Mouse (Mus musculus) stomach, embryonic 14.5 days (tissue): ENCODE data around the gene Gadl1. TPM values are rescaled to one million over a fixed set of nuclear protein-coding genes. Genes with fewer than 3 reads are reported as not detected.

Experiments
- ATAC-seq: fragments of 200-750 bp; cut with Nextera tagmentation; 2 replicates; pipeline ENCODE4 v1.8.0; 2017; ENCODE audit warnings: low read depth, moderate TSS enrichment; ENCODE audit not compliant: insufficient number of reproducible peaks, insufficient read depth, low FRiP score
- H3K27ac ChIP-seq: fragments of 300-500 bp; sonication (generic); 2 replicates; pipeline ENCODE4 v1.5.1; 2014; ENCODE audit warnings: mild to moderate bottlenecking, low read length, moderate library complexity, mixed read lengths
- H3K27me3 ChIP-seq: fragments of 300-500 bp; sonication (generic); 2 replicates; pipeline ENCODE4 v1.6.1; 2014; ENCODE audit warnings: low read length, control low read depth, mixed read lengths; ENCODE audit not compliant: control insufficient read depth, insufficient read depth
- H3K36me3 ChIP-seq: fragments of 300-500 bp; sonication (generic); 2 replicates; pipeline ENCODE4 v1.6.1; 2014; ENCODE audit warnings: mild to moderate bottlenecking, control low read depth, low read length, moderate library complexity, mixed read lengths; ENCODE audit not compliant: control insufficient read depth, insufficient read depth
- H3K4me1 ChIP-seq: fragments of 300-500 bp; sonication (generic); 2 replicates; pipeline ENCODE4 v1.6.1; 2014; ENCODE audit warnings: low read length, control low read depth, mixed read lengths; ENCODE audit not compliant: control insufficient read depth, insufficient read depth
- H3K4me2 ChIP-seq: fragments of 300-500 bp; sonication (generic); replicated peaks from 2 replicates; pipeline ENCODE4 v1.6.1; 2014; ENCODE audit warnings: low read depth, low read length, control low read depth
- H3K4me3 ChIP-seq: fragments of 300-500 bp; sonication (generic); 2 replicates; pipeline ENCODE4 v1.5.1; 2014; ENCODE audit warnings: low read depth, low read length, control low read depth
- H3K9ac ChIP-seq: fragments of 300-500 bp; sonication (generic); replicated peaks from 2 replicates; pipeline ENCODE4 v1.6.1; 2014; ENCODE audit warnings: low read depth, mild to moderate bottlenecking, control low read depth, low read length, moderate library complexity, mixed read lengths
- H3K9me3 ChIP-seq: fragments of 300-500 bp; sonication (generic); 2 replicates; pipeline ENCODE4 v1.6.1; 2016; ENCODE audit warnings: low read depth, low read length, control low read depth; ENCODE audit not compliant: control insufficient read depth
- WGBS: fragments of 180-500 bp; shearing (Covaris S2); extraction: QIAGEN DNeasy Blood & Tissue Kit; methylation state at CpG from one replicate; pipeline ENCODE4 v1.1.7; 2014; 5-methylcytosine and 5-hydroxymethylcytosine counted together
- polyA plus RNA-seq: library from polyadenylated mRNA; unstranded; fragments of >200 nt; fragmentation: Nextera tagmentation; extraction: Ambion mirVana; gene quantifications from 2 replicates; pipeline ENCODE4 v1.2.1, GENCODE M21; 2014

The Gadl1 gene
- polyA plus RNA-seq, 1 experiment from 2014 or later: 0.25 TPM

GRCm38 (mm10) chr9:116076163-116076562 lies 166.9 kb downstream of the Gadl1 start:
- Histone ChIP-seq H3K27me3 (no peaks in the 10 kb centered on the region), H3K4me1 (no peaks in the 10 kb centered on the region), H3K4me3 (no peak overlapping the region), H3K9me3 (no peaks in the 10 kb centered on the region), H3K27ac (no peak overlapping the region), H3K4me2 (no peak overlapping the region), H3K9ac (no peak overlapping the region), H3K36me3 (no peaks in the 10 kb centered on the region)
- no peak for ATAC-seq
- WGBS: 61% methylated on average over 4 of the region's 4 CpGs

DNA sequence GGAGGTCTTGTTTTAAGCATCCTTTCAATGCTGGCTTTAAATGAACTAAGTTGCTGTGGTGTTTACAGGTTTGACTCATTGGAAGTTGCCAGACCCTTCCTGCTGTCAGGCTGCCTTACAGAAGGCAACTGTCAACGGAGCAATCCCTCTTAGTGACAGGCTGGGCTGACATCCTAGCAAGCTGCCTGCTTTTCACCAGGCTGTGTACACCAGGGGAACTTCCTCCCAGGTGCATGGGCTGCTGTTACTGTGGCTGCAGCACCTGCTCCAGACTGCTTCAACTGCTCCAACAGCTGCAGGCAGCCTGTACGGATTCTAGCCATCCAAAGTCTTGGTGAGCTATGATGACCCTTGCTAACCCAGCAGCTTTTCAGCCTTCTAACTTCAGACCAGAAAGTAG lies 167.7 kb downstream of the Gadl1 start:
- no peaks in the 10 kb centered on the region for H3K9me3 ChIP-seq
- H3K4me3 ChIP-seq: no peak overlapping the region
- no peaks in the 10 kb centered on the region for H3K4me1 ChIP-seq
- no peak overlapping the region for H3K4me2 ChIP-seq
- no peak overlapping the region for H3K27ac ChIP-seq
- no peak overlapping the region for H3K9ac ChIP-seq
- no peaks in the 10 kb centered on the region for H3K36me3 ChIP-seq
- 46% methylated on average over 2 of the region's 2 CpGs for WGBS
- no peak for ATAC-seq
- H3K27me3 ChIP-seq: no peaks in the 10 kb centered on the region

DNA sequence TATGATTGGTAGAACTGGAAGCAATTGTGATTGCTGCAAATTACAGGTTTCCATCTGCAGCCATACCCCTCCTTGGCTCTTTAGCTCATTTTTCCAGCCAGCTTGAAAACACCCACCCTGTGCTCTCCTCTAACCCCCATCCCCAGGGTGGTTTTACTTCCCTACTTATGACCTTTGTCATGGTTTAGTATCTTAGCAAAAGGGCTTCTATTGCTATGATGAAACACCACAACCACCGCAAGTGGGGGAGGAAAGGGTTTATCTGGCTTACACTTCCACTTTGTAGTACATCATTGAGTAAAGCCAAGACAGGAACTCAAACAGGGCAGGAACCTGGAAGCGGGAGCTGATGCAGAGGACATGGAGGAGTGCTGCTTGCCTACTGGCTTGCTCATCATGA lies 168.2 kb downstream of the Gadl1 start:
- WGBS: 89% methylated on average over 2 of the region's 2 CpGs
- Histone ChIP-seq H3K4me1 (no peaks in the 10 kb centered on the region), H3K4me3 (no peak overlapping the region), H3K9ac (no peak overlapping the region), H3K9me3 (no peaks in the 10 kb centered on the region), H3K4me2 (no peak overlapping the region), H3K27ac (no peak overlapping the region), H3K27me3 (no peaks in the 10 kb centered on the region), H3K36me3 (no peaks in the 10 kb centered on the region)
- ATAC-seq: no peak

GRCm38 (mm10) chr9:116081781-116082180 lies 172.5 kb downstream of the Gadl1 start:
- H3K4me1 ChIP-seq: no peaks in the 10 kb centered on the region
- no peak for ATAC-seq
- H3K4me3 ChIP-seq: no peak overlapping the region
- no peaks in the 10 kb centered on the region for H3K9me3 ChIP-seq
- no peak overlapping the region for H3K9ac ChIP-seq
- no peaks in the 10 kb centered on the region for H3K36me3 ChIP-seq
- no peak overlapping the region for H3K27ac ChIP-seq
- WGBS: 81% methylated on average over 4 of the region's 4 CpGs
- H3K27me3 ChIP-seq: no peaks in the 10 kb centered on the region
- no peak overlapping the region for H3K4me2 ChIP-seq

DNA sequence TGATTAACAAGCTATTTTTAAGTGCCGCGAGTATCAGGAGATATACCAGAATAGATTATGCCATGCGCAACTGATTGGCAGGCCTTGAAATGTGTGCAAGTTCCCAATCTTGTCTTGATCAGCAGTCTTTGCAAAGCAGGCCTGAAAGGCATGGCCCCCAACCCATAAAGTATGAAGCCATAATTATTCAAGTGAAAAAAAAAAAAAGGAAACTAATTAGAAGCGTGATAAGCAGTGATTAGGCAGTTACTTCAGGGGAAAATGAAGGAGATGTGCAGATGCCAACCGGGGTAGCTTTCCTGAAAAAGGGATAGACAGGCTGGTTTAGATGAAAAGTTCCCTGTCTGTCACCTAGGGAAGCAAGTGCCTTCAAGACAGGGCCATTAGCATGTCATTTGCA lies 174.0 kb downstream of the Gadl1 start:
- Histone ChIP-seq H3K9me3 (no peaks in the 10 kb centered on the region), H3K4me2 (no peak overlapping the region), H3K4me3 (no peak overlapping the region), H3K27me3 (no peaks in the 10 kb centered on the region), H3K36me3 (0 out of 2 replicates have a peak, but pooled peaks cover under 1% of the 10 kb centered on the region), H3K4me1 (no peaks in the 10 kb centered on the region), H3K27ac (no peak overlapping the region), H3K9ac (no peak overlapping the region)
- no peak for ATAC-seq
- 89% methylated on average over 5 of the region's 5 CpGs for WGBS

DNA sequence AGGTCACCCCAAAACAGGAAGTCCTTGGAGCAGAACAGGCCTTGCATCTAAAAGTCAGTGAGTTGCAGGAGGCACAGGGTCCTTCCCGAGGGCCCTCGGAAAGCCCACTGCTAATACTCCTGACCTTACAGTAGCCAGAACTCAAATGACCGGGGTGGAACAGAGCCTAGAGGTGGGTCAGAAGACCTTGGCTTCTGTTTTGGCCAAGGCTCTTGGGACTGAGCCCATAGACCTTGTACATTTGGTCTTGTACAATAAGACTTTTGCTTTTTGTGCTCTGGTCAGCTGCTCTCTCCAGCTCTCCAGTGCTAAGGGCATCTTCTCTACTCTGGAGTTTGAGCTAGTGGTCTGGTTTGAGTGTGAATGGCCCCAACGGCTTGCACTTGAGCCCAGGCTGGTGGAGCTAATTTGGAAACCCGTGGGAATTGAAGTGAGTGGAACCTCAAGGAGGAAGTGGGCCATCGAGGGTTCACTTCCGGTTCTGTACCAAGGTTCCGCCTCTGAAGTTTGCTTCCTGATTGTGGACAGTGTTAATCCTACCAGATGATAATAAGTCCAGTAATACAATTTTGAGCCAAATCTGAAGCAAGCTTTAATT lies 174.6 kb downstream of the Gadl1 start:
- Histone ChIP-seq H3K27ac (no peak overlapping the region), H3K27me3 (no peaks in the 10 kb centered on the region), H3K36me3 (peaks cover 6% of the 10 kb centered on the region; the same call in 1 of the 2 replicates), H3K9me3 (no peaks in the 10 kb centered on the region), H3K4me2 (no peak overlapping the region), H3K9ac (no peak overlapping the region), H3K4me1 (no peaks in the 10 kb centered on the region), H3K4me3 (no peak overlapping the region)
- no peak for ATAC-seq
- 84% methylated on average over 8 of the region's 8 CpGs for WGBS

DNA sequence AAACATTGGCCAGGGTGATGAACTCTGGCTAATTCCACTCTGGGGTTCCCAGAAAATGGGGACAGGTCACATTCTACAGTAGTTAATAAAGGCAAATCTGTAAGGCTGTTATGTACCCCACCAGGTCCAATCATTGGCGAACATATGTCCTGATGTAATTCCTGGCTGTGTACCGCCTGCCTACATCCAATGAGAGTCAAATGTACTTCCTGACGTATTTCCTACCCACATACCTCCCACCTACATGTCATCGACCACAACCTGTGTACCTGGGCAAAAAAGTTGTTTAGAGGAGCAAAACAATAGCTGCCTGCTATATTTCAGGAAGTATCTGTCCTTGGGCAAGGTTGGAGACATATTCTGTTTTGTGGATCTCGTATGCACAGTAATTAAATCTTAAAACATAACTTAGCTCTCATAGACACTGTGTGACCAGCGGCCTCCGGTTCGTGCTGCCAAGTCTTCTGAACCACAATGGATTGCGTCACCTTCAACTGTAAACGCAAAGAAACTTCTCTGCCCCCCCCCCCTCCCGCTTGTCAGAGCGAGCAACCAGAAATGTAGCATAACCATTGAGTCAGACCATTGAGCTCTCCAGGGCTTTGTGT lies 175.2 kb downstream of the Gadl1 start:
- Histone ChIP-seq H3K27me3 (no peaks in the 10 kb centered on the region), H3K4me3 (no peak overlapping the region), H3K4me1 (no peaks in the 10 kb centered on the region), H3K36me3 (peaks cover 7% of the 10 kb centered on the region; the same call in 1 of the 2 replicates), H3K9ac (no peak overlapping the region), H3K4me2 (no peak overlapping the region), H3K27ac (no peak overlapping the region), H3K9me3 (no peaks in the 10 kb centered on the region)
- WGBS: 83% methylated on average over 12 of the region's 12 CpGs
- ATAC-seq: no peak

GRCm38 (mm10) chr9:116085999-116086398 lies 176.7 kb downstream of the Gadl1 start:
- Histone ChIP-seq H3K27ac (no peak overlapping the region), H3K4me1 (no peaks in the 10 kb centered on the region), H3K4me3 (no peak overlapping the region), H3K9ac (no peak overlapping the region), H3K27me3 (no peaks in the 10 kb centered on the region), H3K4me2 (no peak overlapping the region), H3K9me3 (no peaks in the 10 kb centered on the region), H3K36me3 (peaks cover 15% of the 10 kb centered on the region; the same call in 1 of the 2 replicates)
- no peak for ATAC-seq
- 84% methylated on average over 6 of the region's 6 CpGs for WGBS

DNA sequence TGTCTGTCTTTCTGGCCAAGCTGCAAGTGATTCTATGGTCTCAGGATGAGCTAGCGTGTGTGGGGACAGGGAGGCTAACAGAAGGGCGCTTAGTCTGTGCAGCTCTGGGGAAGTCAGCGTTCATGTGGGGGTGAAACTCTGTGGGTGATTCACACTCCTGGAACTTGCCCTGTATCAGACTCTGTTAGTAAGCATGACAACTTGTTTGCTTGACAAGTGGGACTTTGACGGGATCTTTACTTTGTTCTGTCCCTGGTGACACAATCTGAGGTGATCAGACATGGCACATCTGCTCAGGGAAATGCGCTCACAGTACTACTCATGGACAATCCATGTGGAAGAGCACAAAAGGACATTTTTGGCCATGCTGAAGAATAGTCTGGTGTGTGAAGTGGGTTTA lies 178.0 kb downstream of the Gadl1 start:
- Histone ChIP-seq H3K4me1 (no peaks in the 10 kb centered on the region; the same call in 1 of the 2 replicates), H3K4me3 (no peak overlapping the region), H3K27me3 (no peaks in the 10 kb centered on the region), H3K9ac (no peak overlapping the region), H3K27ac (no peak overlapping the region), H3K4me2 (no peak overlapping the region), H3K9me3 (no peaks in the 10 kb centered on the region), H3K36me3 (peaks cover 15% of the 10 kb centered on the region; the same call in 1 of the 2 replicates)
- WGBS: 84% methylated on average over 5 of the region's 5 CpGs
- no peak for ATAC-seq
